Mouse (Mus musculus) C2C12 (cell line): Measurements from ENCODE around the gene Itga2b. TPM values are rescaled to one million over a fixed set of nuclear protein-coding genes. Genes with fewer than 3 reads are reported as not detected.

Source experiments
- H3K27me3 ChIP-seq: one replicate; pipeline ENCODE4 v1.6.1; 2011; ENCODE audit not compliant: control insufficient read depth, insufficient read depth, insufficient read length
- H3K36me3 ChIP-seq: one replicate; pipeline ENCODE4 v1.6.1; 2011; ENCODE audit not compliant: control insufficient read depth, insufficient read depth
- H3K4me3 ChIP-seq: one replicate; pipeline ENCODE4 v1.5.1; 2011; ENCODE audit warnings: mild to moderate bottlenecking, control low read depth; ENCODE audit not compliant: poor library complexity, insufficient read depth, severe bottlenecking
- H3K79me2 ChIP-seq: one replicate; pipeline ENCODE4 v1.6.1; 2011; ENCODE audit not compliant: control insufficient read depth, insufficient read depth
- H3K79me3 ChIP-seq: one replicate; pipeline ENCODE4 v1.6.1; 2011; ENCODE audit warnings: low read depth, control low read depth
- H3ac ChIP-seq: one replicate; pipeline ENCODE3; 2011; ENCODE audit warnings: low read depth; ENCODE audit not compliant: control insufficient read depth, insufficient read length
- CEBPB ChIP-seq: IDR thresholded peaks from one replicate; pipeline ENCODE4 v1.6.1; 2011; ENCODE audit warnings: low read depth, mild to moderate bottlenecking, control low read depth, moderate library complexity
- CTCF ChIP-seq: IDR thresholded peaks from one replicate; pipeline ENCODE4 v1.5.1; 2011; ENCODE audit not compliant: control insufficient read depth, insufficient read depth, insufficient read length
- FOSL1 ChIP-seq: IDR thresholded peaks from one replicate; pipeline ENCODE4 v1.8.0; 2011; ENCODE audit warnings: mild to moderate bottlenecking, low read length; ENCODE audit not compliant: poor library complexity, insufficient read depth, severe bottlenecking
- MAX ChIP-seq: IDR thresholded peaks from one replicate; pipeline ENCODE4 v1.6.1; 2011; ENCODE audit warnings: mild to moderate bottlenecking, control low read depth
- MYOD1 ChIP-seq: IDR thresholded peaks from one replicate; pipeline ENCODE4 v1.6.1; 2011; ENCODE audit warnings: low read depth; ENCODE audit not compliant: control insufficient read depth, insufficient read length
- MYOG ChIP-seq: IDR thresholded peaks from one replicate; pipeline ENCODE4 v1.6.1; 2011; ENCODE audit not compliant: control insufficient read depth, insufficient read length; ENCODE audit errors: extremely low read depth
- USF1 ChIP-seq: IDR thresholded peaks from one replicate; pipeline ENCODE4 v1.6.1; 2011; ENCODE audit warnings: low read depth, mild to moderate bottlenecking, control low read depth, moderate library complexity
- polyA plus RNA-seq: library from polyadenylated mRNA; unstranded; fragments of >200 nt; fragmentation: generic; extraction: Trizol; gene quantifications from one replicate; pipeline ENCODE4 v1.2.1, GENCODE M21; 2012; ENCODE audit warnings: missing spikeins

The Itga2b gene
- polyA plus RNA-seq, 1 experiment = 1.3 TPM

GRCm38 (mm10) chr11:102408888-102409794 lies 60.8 kb downstream of the Itga2b start:
- Histone ChIP-seq H3K27me3 (peaks cover 3% of the 10 kb centered on the region), H3K79me3 (peaks cover 8% of the 10 kb centered on the region), H3K79me2 (peaks cover 15% of the 10 kb centered on the region), H3K36me3 (no peaks in the 10 kb centered on the region), H3ac (peak overlapping the region; percentile 2), H3K4me3 (peak overlapping the region; percentile 19)
- TF ChIP-seq CTCF (no peak), MYOD1 (no peak), CEBPB (no peak), MYOG (no peak), USF1 (no peak), MAX (no peak), FOSL1 (no peak)

GRCm38 (mm10) chr11:102408344-102408876 lies 61.5 kb downstream of the Itga2b start:
- Histone ChIP-seq H3K4me3 (peak overlapping the region; percentile 80), H3K79me2 (peaks cover 15% of the 10 kb centered on the region), H3K27me3 (peaks cover 3% of the 10 kb centered on the region), H3K36me3 (peaks cover 4% of the 10 kb centered on the region), H3K79me3 (peaks cover 8% of the 10 kb centered on the region), H3ac (peak overlapping the region; percentile 44)
- TF ChIP-seq MYOG (no peak), USF1 (peak; percentile 52), MAX (peak; percentile 92), MYOD1 (peak; percentile 14)

- H3K79me2 ChIP-seq = peaks cover 15% of the 10 kb centered on the region
- peak within 1 kb of the TSS; percentile 80 for H3K4me3 ChIP-seq
- H3K27me3 ChIP-seq = no peaks in the 10 kb centered on the region
- H3K36me3 ChIP-seq = peaks cover 8% of the 10 kb centered on the region
- peak within 1 kb of the TSS; percentile 73 for H3ac ChIP-seq
- peak; percentile 20 for TF ChIP-seq CEBPB
- TF ChIP-seq MAX = no peak
- no peak for TF ChIP-seq USF1
- peaks cover 8% of the 10 kb centered on the region for H3K79me3 ChIP-seq
These were observed 62.1 kb downstream of the Itga2b start, which contains the start of gene Slc25a39 for GRCm38 (mm10) chr11:102407834-102408215. TSS of gene Slc25a39 (minus strand) at chr11:102407946.

- peaks cover 13% of the 10 kb centered on the region for H3K36me3 ChIP-seq
- TF ChIP-seq MAX (peak; percentile 88), CEBPB (no peak), FOSL1 (no peak), MYOD1 (no peak)
- peaks cover 15% of the 10 kb centered on the region for H3K79me2 ChIP-seq
- peak overlapping the region; percentile 73 for H3ac ChIP-seq
- peaks cover 8% of the 10 kb centered on the region for H3K79me3 ChIP-seq
- H3K4me3 ChIP-seq = peak overlapping the region; percentile 80
- no peaks in the 10 kb centered on the region for H3K27me3 ChIP-seq
These were observed 62.8 kb downstream of the Itga2b start for GRCm38 (mm10) chr11:102406900-102407833.

GRCm38 (mm10) chr11:102406401-102406800 lies 63.5 kb downstream of the Itga2b start:
- Histone ChIP-seq H3K79me2 (peaks cover 15% of the 10 kb centered on the region), H3K27me3 (no peaks in the 10 kb centered on the region), H3K36me3 (peaks cover 15% of the 10 kb centered on the region), H3K4me3 (peak overlapping the region; percentile 80), H3K79me3 (peaks cover 8% of the 10 kb centered on the region), H3ac (peak overlapping the region; percentile 34)
- no peak for TF ChIP-seq USF1
- no peak for TF ChIP-seq CTCF
- TF ChIP-seq MYOG = no peak
- TF ChIP-seq MYOD1 = no peak
- no peak for TF ChIP-seq FOSL1
- TF ChIP-seq MAX = no peak
- TF ChIP-seq CEBPB = no peak
